Mouse (Mus musculus) midbrain, embryonic 12.5 days (tissue): ENCODE measurements around the gene Zmym4. TPM values are rescaled to one million over a fixed set of nuclear protein-coding genes. Genes with fewer than 3 reads are reported as not detected.

Source experiments
- ATAC-seq: fragments of 200-750 bp; cut with Nextera tagmentation; 2 replicates; pipeline ENCODE4 v1.8.0; 2017; ENCODE audit warnings: low read depth, moderate TSS enrichment, moderate library complexity; ENCODE audit not compliant: low FRiP score
- H3K27ac ChIP-seq: fragments of 300-500 bp; sonication (generic); replicated peaks from 2 replicates; pipeline ENCODE4 v1.5.1; 2016; ENCODE audit warnings: mild to moderate bottlenecking
- H3K27me3 ChIP-seq: fragments of 300-500 bp; sonication (generic); 2 replicates; pipeline ENCODE4 v1.6.1; 2016; ENCODE audit warnings: mild to moderate bottlenecking
- H3K36me3 ChIP-seq: fragments of 300-500 bp; sonication (generic); 2 replicates; pipeline ENCODE4 v1.6.1; 2016
- H3K4me1 ChIP-seq: fragments of 300-500 bp; sonication (generic); 2 replicates; pipeline ENCODE4 v1.6.1; 2016
- H3K4me2 ChIP-seq: fragments of 300-500 bp; sonication (generic); replicated peaks from 2 replicates; pipeline ENCODE4 v1.6.1; 2016; ENCODE audit warnings: mild to moderate bottlenecking, moderate library complexity
- H3K4me3 ChIP-seq: fragments of 300-500 bp; sonication (generic); 2 replicates; pipeline ENCODE4 v1.5.1; 2016; ENCODE audit warnings: mild to moderate bottlenecking
- H3K9ac ChIP-seq: fragments of 300-500 bp; sonication (generic); replicated peaks from 2 replicates; pipeline ENCODE4 v1.6.1; 2016; ENCODE audit warnings: mild to moderate bottlenecking, moderate library complexity
- H3K9me3 ChIP-seq: fragments of 300-500 bp; sonication (generic); 2 replicates; pipeline ENCODE4 v1.6.1; 2016; ENCODE audit warnings: mild to moderate bottlenecking
- WGBS: fragments of 180-500 bp; shearing (Covaris S2); methylation state at CpG from one replicate; pipeline ENCODE4 v1.1.7; 2016; 5-methylcytosine and 5-hydroxymethylcytosine counted together
- polyA plus RNA-seq: library from polyadenylated mRNA; unstranded; fragments of >200 nt; fragmentation: Nextera tagmentation; extraction: Ambion mirVana; gene quantifications from 2 replicates; pipeline ENCODE4 v1.2.1, GENCODE M21; 2016

Gene Zmym4
- polyA plus RNA-seq, 1 experiment from 2014 or later = 42.7 TPM

DNA sequence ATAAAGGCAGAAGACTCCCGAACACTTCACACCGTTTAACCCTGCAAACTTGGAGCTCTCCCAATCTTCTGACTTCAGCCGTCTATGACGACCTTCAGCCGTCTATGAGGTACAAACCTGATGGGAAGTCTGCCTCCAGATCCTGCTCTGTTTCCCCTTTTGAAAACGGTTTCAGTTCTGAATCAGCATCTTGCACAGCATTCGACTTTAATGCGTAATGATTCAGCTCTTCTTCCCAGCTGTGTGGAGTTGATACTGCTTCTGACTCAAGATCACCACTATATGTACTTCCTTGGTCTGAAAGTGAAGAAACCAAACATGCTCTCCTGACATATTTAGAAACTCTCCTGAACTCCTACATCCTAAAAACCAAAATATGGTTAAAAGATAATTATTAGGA, 78.1 kb downstream of the Zmym4 start:
- H3K4me2 ChIP-seq = no peak overlapping the region
- H3K36me3 ChIP-seq = peaks cover 57% of the 10 kb centered on the region
- ATAC-seq = no peak
- H3K4me3 ChIP-seq = no peak overlapping the region
- H3K9me3 ChIP-seq = no peaks in the 10 kb centered on the region
- no peak overlapping the region for H3K27ac ChIP-seq
- H3K9ac ChIP-seq = no peak overlapping the region
- 95% methylated on average over 8 of the region's 8 CpGs for WGBS
- H3K27me3 ChIP-seq = no peaks in the 10 kb centered on the region
- H3K4me1 ChIP-seq = no peaks in the 10 kb centered on the region

DNA sequence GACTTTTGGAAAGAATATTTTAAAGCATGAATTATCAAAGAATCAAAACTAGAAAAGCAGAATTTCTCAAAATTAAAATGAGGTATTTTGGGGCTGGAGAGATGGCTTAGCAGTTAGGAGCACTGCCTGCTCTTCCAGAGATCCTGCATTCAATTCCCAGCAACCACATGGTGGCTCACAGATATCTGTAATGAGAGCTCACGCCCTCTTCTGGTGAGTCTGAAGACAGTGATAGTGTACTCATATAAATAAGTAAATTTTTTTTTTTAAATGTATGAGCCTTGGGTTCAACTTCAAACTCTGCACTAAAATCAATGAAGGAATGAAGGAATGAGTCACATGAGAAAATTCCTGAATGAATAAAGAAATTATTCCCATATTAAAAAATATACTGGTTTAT, 82.0 kb downstream of the Zmym4 start:
- Histone ChIP-seq H3K4me1 (no peaks in the 10 kb centered on the region), H3K9me3 (no peaks in the 10 kb centered on the region), H3K27ac (no peak overlapping the region), H3K4me3 (no peak overlapping the region), H3K36me3 (peaks cover 56% of the 10 kb centered on the region), H3K4me2 (no peak overlapping the region), H3K9ac (no peak overlapping the region), H3K27me3 (no peaks in the 10 kb centered on the region)
- WGBS = 62% methylated on average over 1 of the region's 1 CpGs
- ATAC-seq = no peak

DNA sequence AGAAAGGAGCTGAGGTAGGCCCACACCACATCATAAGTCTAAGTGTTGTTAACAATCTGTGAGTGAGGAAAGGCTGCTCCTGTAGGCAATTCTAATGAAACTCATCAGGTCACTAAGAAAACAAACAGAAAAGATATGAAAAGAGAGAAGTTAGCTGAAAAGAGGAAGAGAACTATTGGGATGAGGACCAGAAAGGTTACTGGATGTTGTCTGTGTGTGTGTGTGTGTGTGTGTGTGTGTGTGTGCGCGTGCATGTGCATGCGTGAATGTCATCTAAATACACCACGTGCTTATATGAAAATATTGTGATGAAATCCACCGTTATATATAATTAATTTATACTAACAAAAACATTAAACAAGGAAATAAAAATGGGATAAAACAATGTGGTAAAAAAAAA, 84.3 kb downstream of the Zmym4 start:
- H3K4me3 ChIP-seq = no peak overlapping the region
- no peaks in the 10 kb centered on the region for H3K27me3 ChIP-seq
- H3K4me2 ChIP-seq = no peak overlapping the region
- ATAC-seq = no peak
- H3K9ac ChIP-seq = no peak overlapping the region
- H3K36me3 ChIP-seq = peaks cover 56% of the 10 kb centered on the region
- no peaks in the 10 kb centered on the region for H3K9me3 ChIP-seq
- H3K4me1 ChIP-seq = no peaks in the 10 kb centered on the region
- 95% methylated on average over 5 of the region's 5 CpGs for WGBS
- H3K27ac ChIP-seq = no peak overlapping the region

DNA sequence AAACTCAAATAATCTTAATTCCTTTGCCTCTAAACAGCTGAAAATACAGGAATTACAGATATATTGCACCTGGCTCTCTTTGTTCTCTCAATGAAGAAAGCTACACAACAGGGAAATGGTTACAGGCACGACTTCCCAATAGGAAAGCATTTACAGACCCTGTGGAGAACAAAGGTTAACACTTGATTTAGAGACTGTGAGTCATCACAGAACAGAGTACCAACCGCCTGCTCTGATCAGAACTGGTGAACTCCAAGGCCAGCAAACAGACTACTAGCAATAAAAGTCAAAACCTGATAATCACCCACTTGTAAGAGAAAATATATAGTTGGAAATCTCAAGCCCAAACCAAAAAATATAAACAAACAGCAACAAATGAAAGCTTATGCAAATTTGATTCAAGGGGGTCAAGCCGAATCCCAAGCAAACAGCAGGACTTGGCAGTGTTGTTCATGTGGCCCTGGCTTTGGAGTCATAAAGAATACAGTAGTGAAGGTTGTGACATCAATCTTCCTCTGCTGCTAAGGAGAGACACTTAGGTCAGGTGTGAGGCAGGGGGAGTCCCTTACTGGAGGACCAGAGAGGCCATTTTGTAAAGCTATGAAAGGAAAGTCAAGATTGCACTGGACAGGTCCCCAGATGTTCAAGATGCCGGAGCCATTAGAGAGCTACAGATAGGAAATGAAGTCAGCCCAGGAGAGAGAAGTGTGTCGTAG, 88.2 kb downstream of the Zmym4 start:
- 89% methylated on average over 5 of the region's 5 CpGs for WGBS
- no peaks in the 10 kb centered on the region for H3K4me1 ChIP-seq
- peaks cover 69% of the 10 kb centered on the region for H3K36me3 ChIP-seq
- H3K4me2 ChIP-seq = no peak overlapping the region
- H3K4me3 ChIP-seq = no peak overlapping the region
- no peaks in the 10 kb centered on the region for H3K27me3 ChIP-seq
- no peak for ATAC-seq
- H3K27ac ChIP-seq = no peak overlapping the region
- no peak overlapping the region for H3K9ac ChIP-seq
- no peaks in the 10 kb centered on the region for H3K9me3 ChIP-seq

DNA sequence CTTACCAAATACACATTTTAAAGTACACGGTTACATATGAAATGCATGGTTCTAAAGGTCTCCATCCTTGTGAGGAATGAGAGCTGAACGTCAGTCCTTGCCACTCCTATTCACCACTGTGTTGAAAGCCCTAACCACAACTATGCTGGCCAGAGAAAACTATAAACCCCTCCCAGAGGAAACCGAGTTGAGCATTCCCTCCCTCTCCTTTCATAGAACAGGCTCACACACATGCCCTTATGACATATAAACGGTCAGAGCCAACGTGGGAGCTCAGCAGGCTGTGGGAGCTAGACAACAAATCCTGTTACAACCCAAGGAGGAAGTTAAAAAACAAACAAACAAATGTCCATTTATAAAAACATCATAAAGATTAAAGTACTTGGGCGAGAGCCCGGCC, 95.2 kb downstream of the Zmym4 start:
- WGBS = 80% methylated on average over 7 of the region's 7 CpGs
- H3K4me1 ChIP-seq = no peaks in the 10 kb centered on the region
- no peaks in the 10 kb centered on the region for H3K9me3 ChIP-seq
- H3K36me3 ChIP-seq = peaks cover 58% of the 10 kb centered on the region
- no peak overlapping the region for H3K4me3 ChIP-seq
- no peak overlapping the region for H3K27ac ChIP-seq
- no peaks in the 10 kb centered on the region for H3K27me3 ChIP-seq
- H3K9ac ChIP-seq = no peak overlapping the region
- no peak overlapping the region for H3K4me2 ChIP-seq
- ATAC-seq = no peak

DNA sequence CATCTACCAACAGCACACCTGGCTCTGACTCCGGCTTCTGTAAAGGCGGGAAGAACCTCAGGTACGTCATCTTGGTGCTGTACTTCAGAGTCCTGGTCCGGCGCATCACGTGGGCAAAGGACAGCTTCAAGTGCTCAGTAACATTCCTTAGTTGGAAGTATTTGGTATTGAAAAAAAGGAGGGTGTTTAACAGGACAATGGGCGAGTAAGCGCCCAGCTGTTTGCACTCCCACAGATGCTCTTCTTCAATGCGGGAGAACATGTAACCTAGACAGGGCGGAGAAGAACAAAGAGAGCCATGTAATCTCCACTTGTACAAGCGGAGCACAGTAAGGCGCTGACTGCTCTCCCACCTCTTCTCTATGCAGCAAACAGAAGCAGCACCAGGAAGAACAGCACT, 99.2 kb downstream of the Zmym4 start:
- no peak overlapping the region for H3K27ac ChIP-seq
- H3K4me3 ChIP-seq = no peak overlapping the region
- no peak for ATAC-seq
- no peak overlapping the region for H3K9ac ChIP-seq
- WGBS = 87% methylated on average over 12 of the region's 12 CpGs
- H3K9me3 ChIP-seq = no peaks in the 10 kb centered on the region
- H3K4me2 ChIP-seq = no peak overlapping the region
- no peaks in the 10 kb centered on the region for H3K27me3 ChIP-seq
- no peaks in the 10 kb centered on the region for H3K4me1 ChIP-seq
- H3K36me3 ChIP-seq = peaks cover 65% of the 10 kb centered on the region

DNA sequence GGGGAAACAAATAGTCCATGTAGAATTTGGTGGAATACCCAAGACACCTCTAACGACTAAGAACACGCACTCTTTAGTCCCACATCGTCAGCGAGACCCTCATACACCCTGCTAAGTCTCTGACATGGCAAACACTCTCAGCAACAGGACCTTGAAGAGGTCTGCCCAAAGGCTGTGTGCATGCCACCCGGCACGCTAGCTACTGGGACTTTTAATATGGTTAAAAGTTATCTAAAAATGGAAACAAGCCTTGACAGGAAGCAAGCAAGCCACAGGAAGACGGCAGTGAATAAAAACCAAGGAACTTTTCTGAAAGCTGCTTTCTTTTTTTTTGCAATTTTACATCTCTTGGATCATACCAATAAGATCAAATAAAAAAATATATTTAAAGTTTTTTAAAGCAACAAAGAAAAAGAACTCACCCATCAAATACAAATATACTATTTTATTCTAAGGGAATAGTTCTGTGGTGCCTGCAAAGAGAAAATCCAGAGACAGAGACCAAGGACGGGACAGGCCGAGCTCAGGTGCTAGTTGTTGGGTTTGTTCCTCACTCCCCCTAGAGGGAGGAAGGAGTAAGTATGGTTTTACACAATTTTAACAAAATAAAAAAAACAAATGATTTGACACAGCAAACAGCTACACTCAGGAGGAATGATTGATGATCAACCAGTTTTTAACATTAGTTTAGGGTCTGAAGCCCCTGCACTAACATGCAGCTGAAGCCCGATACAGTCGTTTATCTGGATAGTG, 106.2 kb downstream of the Zmym4 start:
- H3K4me3 ChIP-seq = no peak overlapping the region
- no peaks in the 10 kb centered on the region for H3K9me3 ChIP-seq
- H3K27ac ChIP-seq = no peak overlapping the region
- no peak overlapping the region for H3K9ac ChIP-seq
- 83% methylated on average over 11 of the region's 11 CpGs for WGBS
- no peak overlapping the region for H3K4me2 ChIP-seq
- peaks cover 51% of the 10 kb centered on the region for H3K36me3 ChIP-seq
- ATAC-seq = no peak
- H3K27me3 ChIP-seq = no peaks in the 10 kb centered on the region
- H3K4me1 ChIP-seq = no peaks in the 10 kb centered on the region

DNA sequence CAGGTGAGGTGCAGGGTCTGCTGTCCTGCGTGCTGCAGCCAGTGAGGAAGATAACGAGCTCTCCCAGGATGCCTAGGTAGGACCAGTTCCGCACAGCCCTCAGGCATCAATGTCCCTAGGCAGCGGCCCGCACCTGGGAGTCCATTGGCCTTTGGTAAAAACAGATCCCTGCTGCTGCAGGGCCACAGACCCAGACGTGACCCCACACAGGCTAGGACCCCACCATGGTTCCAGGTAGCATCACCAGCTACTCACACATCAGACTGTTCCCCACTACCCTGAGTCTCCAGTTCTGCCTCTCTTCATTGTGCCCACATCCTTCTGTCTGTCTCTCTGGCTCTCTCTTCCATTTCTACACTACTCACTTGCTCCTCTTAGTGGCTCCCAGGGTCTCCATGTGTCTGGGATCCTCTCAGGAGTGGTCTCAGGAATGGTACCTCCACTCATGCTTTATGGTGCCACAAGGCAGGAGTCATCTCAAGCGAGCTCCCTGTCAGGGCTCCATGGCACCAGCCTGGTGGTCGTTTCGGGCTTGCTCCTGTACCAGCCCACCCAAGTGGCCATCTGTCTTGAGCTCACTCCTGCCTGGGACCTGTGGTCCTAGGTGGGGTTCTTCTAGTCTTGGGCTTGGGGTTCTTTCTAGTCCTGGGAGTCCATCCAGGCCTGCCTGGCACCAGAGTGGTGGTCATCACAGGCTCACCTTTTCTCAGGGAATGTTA, 107.5 kb downstream of the Zmym4 start:
- Histone ChIP-seq H3K4me1 (no peaks in the 10 kb centered on the region), H3K27ac (no peak overlapping the region), H3K36me3 (peaks cover 39% of the 10 kb centered on the region), H3K27me3 (no peaks in the 10 kb centered on the region), H3K9me3 (no peaks in the 10 kb centered on the region), H3K4me2 (no peak overlapping the region), H3K9ac (no peak overlapping the region), H3K4me3 (no peak overlapping the region)
- ATAC-seq = no peak
- 92% methylated on average over 9 of the region's 9 CpGs for WGBS

DNA sequence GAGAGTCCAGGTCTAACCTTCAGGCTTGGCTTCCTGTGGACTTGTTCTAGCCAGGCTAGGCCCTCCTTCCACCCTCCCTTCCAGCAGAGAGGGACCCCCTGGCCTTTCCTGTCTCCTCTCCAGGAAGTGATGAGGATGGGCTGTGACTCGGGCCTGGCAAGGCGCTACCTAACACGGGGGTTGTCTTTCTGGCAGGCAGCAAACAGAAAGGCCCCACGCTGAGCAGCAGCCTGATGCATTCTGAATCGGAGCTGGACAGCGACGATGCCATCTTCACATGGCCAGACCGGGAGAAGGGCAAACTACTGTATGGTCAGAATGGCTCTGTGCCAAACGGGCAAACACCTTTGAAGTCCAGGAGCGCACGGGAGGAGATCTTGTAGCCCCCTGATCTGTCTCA, 115.0 kb downstream of the Zmym4 start:
- Histone ChIP-seq H3K4me2 (no peak overlapping the region), H3K4me3 (no peak overlapping the region), H3K9ac (no peak overlapping the region), H3K27ac (no peak overlapping the region), H3K36me3 (peaks cover 44% of the 10 kb centered on the region), H3K4me1 (no peaks in the 10 kb centered on the region), H3K27me3 (no peaks in the 10 kb centered on the region), H3K9me3 (no peaks in the 10 kb centered on the region)
- 72% methylated on average over 11 of the region's 11 CpGs for WGBS
- no peak for ATAC-seq

DNA sequence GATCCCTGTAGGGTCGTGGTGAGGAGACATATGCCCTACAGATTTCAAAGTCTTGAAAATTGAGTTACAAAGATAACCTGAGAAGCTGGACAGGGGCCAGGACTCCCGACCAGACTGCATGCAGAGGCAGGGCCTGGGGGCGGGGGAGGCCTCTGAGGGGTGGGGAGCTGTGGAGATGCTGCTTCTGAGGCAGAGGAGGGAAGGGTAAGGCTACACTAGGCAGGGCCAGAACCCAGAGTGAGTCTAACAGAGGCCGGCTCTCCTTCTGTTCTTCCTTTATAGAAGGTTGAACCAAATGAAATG, 117.2 kb downstream of the Zmym4 start:
- Histone ChIP-seq H3K4me2 (no peak overlapping the region), H3K4me3 (no peak overlapping the region), H3K27ac (no peak overlapping the region), H3K9ac (no peak overlapping the region), H3K9me3 (no peaks in the 10 kb centered on the region), H3K27me3 (no peaks in the 10 kb centered on the region), H3K36me3 (peaks cover 64% of the 10 kb centered on the region), H3K4me1 (no peaks in the 10 kb centered on the region)
- no peak for ATAC-seq
- 69% methylated on average over 4 of the region's 4 CpGs for WGBS

DNA sequence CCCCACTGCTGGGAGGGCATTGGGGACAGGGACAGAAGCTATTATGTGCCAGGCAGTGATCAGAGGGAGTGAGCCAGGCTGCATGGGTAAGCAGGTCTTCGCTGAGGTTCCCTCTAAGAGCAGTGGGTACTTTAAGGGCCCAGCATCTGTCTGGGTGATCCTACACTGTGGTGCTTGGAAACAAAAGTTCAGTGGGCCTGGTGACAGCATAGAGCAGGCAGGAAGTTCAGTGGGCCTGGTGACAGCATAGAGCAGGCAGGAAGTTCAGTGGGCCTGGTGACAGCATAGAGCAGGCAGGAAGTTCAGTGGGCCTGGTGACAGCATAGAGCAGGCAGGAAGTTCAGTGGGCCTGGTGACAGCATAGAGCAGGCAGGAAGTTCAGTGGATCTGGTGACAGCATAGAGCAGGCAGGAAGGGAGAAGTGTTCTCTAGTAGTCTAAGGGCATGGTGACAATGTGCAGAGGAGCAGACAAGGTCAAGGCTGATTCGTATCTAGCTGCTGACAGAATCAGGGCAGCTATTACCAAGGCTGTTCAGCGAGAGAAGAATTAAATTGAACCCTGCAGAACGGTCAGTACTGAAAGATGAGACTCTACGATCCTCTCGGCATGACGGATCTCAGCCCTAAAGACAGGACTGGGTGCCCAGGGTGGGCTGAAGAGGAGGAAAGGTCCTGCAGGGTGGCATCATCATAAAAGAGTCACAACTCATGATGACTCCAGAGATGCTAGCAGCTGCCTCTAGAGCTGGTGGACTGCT, 117.7 kb downstream of the Zmym4 start:
- Histone ChIP-seq H3K4me3 (no peak overlapping the region), H3K9me3 (no peaks in the 10 kb centered on the region), H3K36me3 (peaks cover 64% of the 10 kb centered on the region), H3K9ac (no peak overlapping the region), H3K4me2 (no peak overlapping the region), H3K27ac (no peak overlapping the region), H3K27me3 (no peaks in the 10 kb centered on the region), H3K4me1 (no peaks in the 10 kb centered on the region)
- WGBS = 84% methylated on average over 7 of the region's 7 CpGs
- ATAC-seq = no peak

DNA sequence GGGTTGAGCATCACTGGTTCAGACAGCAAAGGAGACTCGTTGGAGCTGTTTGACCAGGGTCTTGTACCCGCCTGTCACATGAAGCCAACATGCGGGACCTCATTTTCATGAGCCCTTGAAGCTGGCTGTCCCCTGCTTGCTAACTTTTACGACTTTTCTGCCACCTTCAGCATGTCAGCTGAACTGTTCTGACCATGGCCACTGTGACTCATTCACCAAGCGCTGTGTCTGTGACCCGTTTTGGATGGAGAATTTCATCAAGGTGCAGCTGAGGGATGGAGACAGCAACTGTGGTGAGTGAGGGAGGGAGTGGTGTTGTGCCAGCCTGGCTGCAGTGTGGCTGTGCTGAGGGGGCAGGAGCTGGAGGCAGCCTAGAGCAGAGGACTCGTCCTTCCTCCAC, 121.0 kb downstream of the Zmym4 start:
- H3K4me2 ChIP-seq = no peak overlapping the region
- no peak overlapping the region for H3K27ac ChIP-seq
- no peaks in the 10 kb centered on the region for H3K27me3 ChIP-seq
- no peaks in the 10 kb centered on the region for H3K9me3 ChIP-seq
- H3K36me3 ChIP-seq = peaks cover 64% of the 10 kb centered on the region
- no peak for ATAC-seq
- WGBS = 67% methylated on average over 7 of the region's 7 CpGs
- no peaks in the 10 kb centered on the region for H3K4me1 ChIP-seq
- no peak overlapping the region for H3K9ac ChIP-seq
- H3K4me3 ChIP-seq = no peak overlapping the region
